Mouse (Mus musculus): ENCODE results near the gene Ltbp2.

- no peak for TF ChIP-seq GATA1 (IDR thresholded peaks at IDR 0.05; ENCODE audit: low read length)
- no peak for TF ChIP-seq TAL1 (IDR thresholded peaks at IDR 0.05; ENCODE audit: low read length)
Observed at GRCm38 (mm10) chr12:84864801-84865200, 11.5 kb downstream of the Ltbp2 start.
